Mouse (Mus musculus) B cell, adult (primary cell): ENCODE results near the gene Asb14. TPM values are rescaled to one million over a fixed set of nuclear protein-coding genes. Genes with fewer than 3 reads are reported as not detected.

Experiments used
- total RNA-seq: library from RNA; stranded (reverse); gene quantifications from 4 replicates; pipeline ENCODE4 v1.2.4, GENCODE M21; 2023; ENCODE audit not compliant: inconsistent age

Gene Asb14
- total RNA-seq, result not detected in 4 replicates

DNA sequence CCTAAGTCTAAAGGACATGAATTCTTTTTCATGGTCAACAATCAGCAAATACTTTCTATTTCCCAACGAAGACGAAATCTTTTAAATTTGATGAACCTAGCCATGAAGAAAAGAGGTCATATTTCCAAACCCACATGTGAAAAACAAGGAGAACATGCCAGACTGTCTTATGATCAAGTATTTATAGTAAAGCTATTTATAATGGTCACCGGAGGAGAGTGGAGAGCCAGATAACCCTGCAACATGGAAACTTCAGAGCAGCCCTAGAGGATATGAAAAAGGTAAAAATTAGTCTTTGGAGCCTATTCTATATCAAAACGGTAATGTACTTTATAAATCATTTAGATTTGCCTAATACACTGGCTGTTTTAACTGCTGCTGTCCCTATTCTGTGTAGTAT lies at the start of gene Asb14:
Gene Asb14 (plus strand): TSS at position 166 of the 400 bp plus-strand sequence.

Other genes with a start within 250 kb of the Asb14 start
- gene Pde12, start 224.7 kb upstream of the Asb14 start, total RNA-seq, result 11.1 to 11.7 TPM (median 11.2 TPM) in 4 replicates
- gene Dnah12, start 201.3 kb upstream of the Asb14 start, total RNA-seq, result 0.35 to 1.9 TPM (median 1.3 TPM) in 4 replicates
- 17.9 to 50.5 TPM (median 33.6 TPM) in 4 replicates for gene Appl1, start 76.7 kb downstream of the Asb14 start, total RNA-seq
- gene Hesx1, start 99.9 kb downstream of the Asb14 start, total RNA-seq, result not detected in 4 replicates
- gene Il17rd, start 144.4 kb downstream of the Asb14 start, total RNA-seq, result 0.10 to 3.3 TPM (median 1.7 TPM) in 4 replicates
- gene Arhgef3, start 220.3 kb downstream of the Asb14 start, total RNA-seq, result 93.4 to 106 TPM (median 105 TPM) in 4 replicates